Mouse (Mus musculus) limb, embryonic 14.5 days (tissue): ENCODE measurements at regions not wholly inside any gene's neighbourhood (a gene's known extent, or its start where the extent isn't known, plus 50 kb on each side); places are given as distances from the start of the nearest gene placed in this dataset.
A peak's percentile ranks its signal among the peaks of the same experiment; 100 is the strongest.

Experiments
- ATAC-seq: fragments of 200-750 bp; cut with Nextera tagmentation; 2 replicates; pipeline ENCODE4 v1.8.0; 2017; ENCODE audit warnings: low read depth, moderate number of reproducible peaks, moderate TSS enrichment; ENCODE audit not compliant: low FRiP score
- DNase-seq: peaks from one replicate; pipeline ENCODE4 v3.0.0-alpha.2; 2015; ENCODE audit warnings: low spot score
- H3K27ac ChIP-seq: fragments of 300-500 bp; sonication (generic); replicated peaks from 2 replicates; pipeline ENCODE4 v1.5.1; 2014; ENCODE audit warnings: low read depth, mild to moderate bottlenecking, low read length, moderate library complexity, mixed read lengths
- H3K27me3 ChIP-seq: fragments of 300-500 bp; sonication (generic); 2 replicates; pipeline ENCODE4 v1.6.1; 2014; ENCODE audit warnings: low read length, mixed read lengths; ENCODE audit not compliant: control insufficient read depth, insufficient read depth
- H3K36me3 ChIP-seq: fragments of 300-500 bp; sonication (generic); 2 replicates; pipeline ENCODE4 v1.6.1; 2014; ENCODE audit warnings: mild to moderate bottlenecking, low read length, moderate library complexity, mixed read lengths; ENCODE audit not compliant: control insufficient read depth, insufficient read depth
- H3K4me1 ChIP-seq: fragments of 300-500 bp; sonication (generic); 2 replicates; pipeline ENCODE4 v1.6.1; 2014; ENCODE audit warnings: antibody characterized with exemption, low read length, mixed read lengths; ENCODE audit not compliant: control insufficient read depth, insufficient read depth
- H3K4me2 ChIP-seq: fragments of 300-500 bp; sonication (generic); replicated peaks from 2 replicates; pipeline ENCODE4 v1.6.1; 2014; ENCODE audit warnings: low read depth, mild to moderate bottlenecking, low read length, moderate library complexity; ENCODE audit not compliant: severe bottlenecking
- H3K4me3 ChIP-seq: fragments of 300-500 bp; sonication (generic); replicated peaks from 2 replicates; pipeline ENCODE4 v1.5.1; 2014; ENCODE audit warnings: low read length
- H3K9ac ChIP-seq: fragments of 300-500 bp; sonication (generic); 2 replicates; pipeline ENCODE4 v1.6.1; 2014; ENCODE audit warnings: mild to moderate bottlenecking, low read depth, low read length, moderate library complexity; ENCODE audit not compliant: severe bottlenecking
- H3K9me3 ChIP-seq: fragments of 300-500 bp; sonication (generic); 2 replicates; pipeline ENCODE4 v1.6.1; 2016; ENCODE audit warnings: low read length; ENCODE audit not compliant: control insufficient read depth
- POLR2A ChIP-seq: fragments of 200-500 bp; IDR thresholded peaks from 2 replicates; pipeline ENCODE4 v1.8.0; 2012; ENCODE audit warnings: inconsistent platforms, mild to moderate bottlenecking, moderate library complexity, borderline replicate concordance; ENCODE audit not compliant: insufficient read depth, insufficient read length; ENCODE audit errors: extremely low read depth
- WGBS: fragments of 180-500 bp; shearing (Covaris S2); extraction: QIAGEN DNeasy Blood & Tissue Kit; methylation state at CpG from one replicate; pipeline ENCODE4 v1.1.7; 2014; 5-methylcytosine and 5-hydroxymethylcytosine counted together

GRCm38 (mm10) chr9:84331083-84331602 lies 406.2 kb downstream of the Bckdhb start:
- Histone ChIP-seq H3K36me3 (no peaks in the 10 kb centered on the region), H3K4me3 (no peak overlapping the region), H3K4me2 (no peak overlapping the region), H3K4me1 (no peaks in the 10 kb centered on the region), H3K9me3 (no peaks in the 10 kb centered on the region), H3K27me3 (no peaks in the 10 kb centered on the region), H3K9ac (no peak overlapping the region), H3K27ac (no peak overlapping the region)
- DNase-seq (no peak), ATAC-seq (no peak)
- WGBS = 64% methylated on average over 4 of the region's 4 CpGs
- no peak for TF ChIP-seq POLR2A

DNA sequence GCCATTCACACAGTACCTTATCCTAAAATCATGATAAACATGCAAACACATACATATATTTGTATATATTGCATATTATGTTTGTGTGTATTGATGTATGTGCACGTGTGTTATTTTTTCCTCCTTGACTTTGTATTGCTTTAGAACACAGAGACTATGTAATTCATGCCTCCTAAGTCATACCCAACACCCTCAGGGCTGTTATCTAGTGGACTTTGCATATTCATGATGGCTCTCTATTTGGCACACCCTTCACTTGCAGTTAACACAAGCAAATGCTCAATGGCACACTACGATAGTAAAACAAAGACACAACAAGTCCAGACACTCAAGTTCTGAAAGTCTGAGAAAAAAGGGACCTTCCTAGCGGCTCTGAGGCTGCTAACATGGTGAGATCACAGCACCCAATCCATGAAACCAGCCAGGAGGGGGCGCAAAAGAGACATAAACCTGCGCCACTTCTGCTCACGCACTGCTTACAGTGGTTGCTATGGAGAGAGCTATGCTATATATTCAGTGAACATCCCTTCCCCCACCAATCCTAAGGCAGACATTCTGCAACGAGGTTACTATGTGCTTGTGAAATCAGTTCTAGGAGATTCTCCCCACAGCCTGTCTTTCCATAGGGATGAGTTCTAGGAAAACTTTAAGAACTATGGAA lies 418.6 kb downstream of the Bckdhb start:
- Histone ChIP-seq H3K27me3 (no peaks in the 10 kb centered on the region), H3K9me3 (no peaks in the 10 kb centered on the region), H3K4me1 (no peaks in the 10 kb centered on the region), H3K4me3 (no peak overlapping the region), H3K9ac (no peak overlapping the region), H3K36me3 (no peaks in the 10 kb centered on the region), H3K4me2 (no peak overlapping the region), H3K27ac (no peak overlapping the region)
- ATAC-seq = peak; percentile 89
- WGBS = 14% methylated on average over 7 of the region's 7 CpGs
- peak; percentile 91 for DNase-seq
- TF ChIP-seq POLR2A = no peak

GRCm38 (mm10) chr9:84350223-84350622 lies 425.3 kb downstream of the Bckdhb start:
- Histone ChIP-seq H3K9me3 (no peaks in the 10 kb centered on the region), H3K4me1 (no peaks in the 10 kb centered on the region), H3K36me3 (no peaks in the 10 kb centered on the region), H3K9ac (no peak overlapping the region), H3K4me2 (no peak overlapping the region), H3K27me3 (no peaks in the 10 kb centered on the region), H3K27ac (no peak overlapping the region), H3K4me3 (no peak overlapping the region)
- TF ChIP-seq POLR2A = no peak
- 38% methylated on average over 2 of the region's 2 CpGs for WGBS
- ATAC-seq = no peak
- DNase-seq = no peak

DNA sequence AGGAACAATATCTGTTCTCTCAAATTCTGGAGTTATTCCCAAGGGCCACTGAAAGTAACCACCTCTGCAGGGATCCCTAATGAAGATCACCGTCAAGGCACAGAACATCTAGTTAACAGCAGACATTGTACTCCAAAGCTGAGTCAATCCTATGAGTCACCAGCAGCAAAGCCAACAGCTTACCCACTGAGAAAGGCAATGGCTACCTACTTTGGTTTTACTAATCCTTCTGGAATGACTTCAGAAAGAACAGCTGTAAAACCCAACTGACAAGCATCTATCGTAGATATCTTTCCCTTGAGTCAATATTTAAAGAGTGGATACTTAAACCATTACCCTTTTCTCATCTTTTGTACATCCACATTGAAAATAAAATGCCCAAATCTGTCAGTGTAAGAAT lies 429.5 kb downstream of the Bckdhb start:
- no peaks in the 10 kb centered on the region for H3K27me3 ChIP-seq
- WGBS = 73% methylated on average over 2 of the region's 2 CpGs
- H3K36me3 ChIP-seq = no peaks in the 10 kb centered on the region
- ATAC-seq = no peak
- no peak overlapping the region for H3K4me2 ChIP-seq
- H3K9me3 ChIP-seq = no peaks in the 10 kb centered on the region
- no peak overlapping the region for H3K27ac ChIP-seq
- H3K9ac ChIP-seq = no peak overlapping the region
- H3K4me3 ChIP-seq = no peak overlapping the region
- TF ChIP-seq POLR2A = no peak
- DNase-seq = no peak
- no peaks in the 10 kb centered on the region for H3K4me1 ChIP-seq

DNA sequence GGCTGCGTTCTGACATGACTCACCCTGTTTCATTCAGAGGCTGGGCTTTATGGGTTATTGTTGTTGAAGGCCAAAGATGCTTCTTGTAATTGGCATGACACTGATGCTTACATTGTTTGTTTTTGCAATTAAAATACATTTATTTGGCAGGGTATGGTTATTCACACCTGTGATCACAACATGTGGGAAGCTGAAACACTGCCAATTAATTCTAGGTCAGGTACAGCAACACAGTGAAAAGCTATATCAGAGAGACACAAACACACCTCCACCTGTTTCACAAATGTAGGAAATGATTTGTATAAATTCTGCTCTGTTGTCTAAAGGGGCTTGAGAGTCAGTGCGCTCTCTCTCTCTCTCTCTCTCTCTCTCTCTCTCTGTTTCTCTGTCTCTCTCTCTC lies 431.2 kb downstream of the Bckdhb start:
- no peak overlapping the region for H3K9ac ChIP-seq
- no peak for ATAC-seq
- H3K27ac ChIP-seq = no peak overlapping the region
- no peak overlapping the region for H3K4me3 ChIP-seq
- no peaks in the 10 kb centered on the region for H3K4me1 ChIP-seq
- H3K27me3 ChIP-seq = no peaks in the 10 kb centered on the region
- H3K9me3 ChIP-seq = no peaks in the 10 kb centered on the region
- no peak overlapping the region for H3K4me2 ChIP-seq
- no peak for DNase-seq
- H3K36me3 ChIP-seq = no peaks in the 10 kb centered on the region
- 92% methylated on average over 2 of the region's 2 CpGs for WGBS
- no peak for TF ChIP-seq POLR2A
